Mouse (Mus musculus): ENCODE data around the gene Sesn3.

The Sesn3 gene

GRCm38 (mm10) chr9:14357033-14357432, 82.2 kb downstream of the Sesn3 start:
- DNase-seq = peak; percentile 51

GRCm38 (mm10) chr9:14362068-14362768, 87.4 kb downstream of the Sesn3 start:
- no peak for DNase-seq

- peak; percentile 50 for DNase-seq
Observed at GRCm38 (mm10) chr9:14363540-14363939, 88.7 kb downstream of the Sesn3 start.

- DNase-seq = no peak
Observed at GRCm38 (mm10) chr9:14364719-14365118, 89.9 kb downstream of the Sesn3 start.

GRCm38 (mm10) chr9:14365481-14366125, 90.7 kb downstream of the Sesn3 start:
- peak; percentile 33 for DNase-seq

- DNase-seq = no peak
Observed at GRCm38 (mm10) chr9:14367850-14368249, 93.0 kb downstream of the Sesn3 start.

- DNase-seq = no peak
Observed at GRCm38 (mm10) chr9:14369271-14369670, 94.4 kb downstream of the Sesn3 start.

GRCm38 (mm10) chr9:14372440-14372839, 97.6 kb downstream of the Sesn3 start:
- no peak for DNase-seq

GRCm38 (mm10) chr9:14376149-14376548, 101.3 kb downstream of the Sesn3 start:
- no peak for DNase-seq

- peak; percentile 57 for DNase-seq
Observed at GRCm38 (mm10) chr9:14378151-14378550, 103.3 kb downstream of the Sesn3 start.

GRCm38 (mm10) chr9:14379769-14380385, 105.0 kb downstream of the Sesn3 start:
- peak; percentile 25 for DNase-seq

- DNase-seq = peak; percentile 92
Observed at GRCm38 (mm10) chr9:14380386-14381285, 105.8 kb downstream of the Sesn3 start.

- peak; percentile 72 for DNase-seq
Observed at GRCm38 (mm10) chr9:14381353-14382055, 106.6 kb downstream of the Sesn3 start, which contains the start of gene Endod1. Gene Endod1 (minus strand): TSS chr9:14381507.

GRCm38 (mm10) chr9:14382256-14382791, 107.5 kb downstream of the Sesn3 start:
- DNase-seq = no peak

Data from kidney, postnatal 10 days (tissue).